Mouse (Mus musculus): ENCODE results near the gene Fadd.

The Fadd gene
- long read RNA-seq, experiment 1, transcript Fadd-201 (2 exons, 3,903 nt) = major isoform, 6 of 11 reads
- long read RNA-seq, experiment 1, partial matches to known transcripts = 0 of 11 reads
- long read RNA-seq, experiment 1, other reads (novel, unspliced or antisense) = 5 of 11 reads
- long read RNA-seq, experiment 2, transcript Fadd-201 (2 exons, 3,903 nt) = major isoform, 7 of 10 reads
- long read RNA-seq, experiment 2, partial matches to known transcripts = 0 of 10 reads
- long read RNA-seq, experiment 2, other reads (novel, unspliced or antisense) = 3 of 10 reads

- intact Hi-C loops (cut with DNase I) = no loop called here
Observed at GRCm38 (mm10) chr7:144582284-144582980, at the start of gene Fadd. Gene Fadd, minus strand, starts transcription at chr7:144582463.

- intact Hi-C loops (cut with DNase I) = no loop called here
Observed at GRCm38 (mm10) chr7:144630622-144631021, 48.4 kb upstream of the Fadd start.

- intact Hi-C loops (cut with DNase I) = no loop called here
Observed at GRCm38 (mm10) chr7:144628334-144628915, 46.2 kb upstream of the Fadd start.

GRCm38 (mm10) chr7:144627606-144628333, 45.5 kb upstream of the Fadd start:
- intact Hi-C loops (cut with DNase I) = no loop called here

GRCm38 (mm10) chr7:144626042-144626441, 43.8 kb upstream of the Fadd start:
- intact Hi-C loops (cut with DNase I) = no loop called here

GRCm38 (mm10) chr7:144620721-144621681, 38.7 kb upstream of the Fadd start:
- intact Hi-C loops (cut with DNase I) = no loop called here

- intact Hi-C loops (cut with DNase I) = no loop called here
Observed at GRCm38 (mm10) chr7:144620315-144620714, 38.1 kb upstream of the Fadd start.

- intact Hi-C loops (cut with DNase I) = no loop called here
Observed at GRCm38 (mm10) chr7:144615343-144615742, 33.1 kb upstream of the Fadd start.

GRCm38 (mm10) chr7:144612829-144613228, 30.6 kb upstream of the Fadd start:
- intact Hi-C loops (cut with DNase I) = no loop called here

GRCm38 (mm10) chr7:144612351-144612750, 30.1 kb upstream of the Fadd start:
- intact Hi-C loops (cut with DNase I) = no loop called here

- intact Hi-C loops (cut with DNase I) = no loop called here
Observed at GRCm38 (mm10) chr7:144611595-144611994, 29.3 kb upstream of the Fadd start.

GRCm38 (mm10) chr7:144609568-144609967, 27.3 kb upstream of the Fadd start:
- intact Hi-C loops (cut with DNase I) = no loop called here

- intact Hi-C loops (cut with DNase I) = no loop called here
Observed at GRCm38 (mm10) chr7:144607862-144608261, 25.6 kb upstream of the Fadd start.

GRCm38 (mm10) chr7:144604735-144605134, 22.5 kb upstream of the Fadd start:
- intact Hi-C loops (cut with DNase I) = no loop called here

- intact Hi-C loops (cut with DNase I) = no loop called here
Observed at GRCm38 (mm10) chr7:144604291-144604690, 22.0 kb upstream of the Fadd start.

- intact Hi-C loops (cut with DNase I) = no loop called here
Observed at GRCm38 (mm10) chr7:144600333-144600900, 18.2 kb upstream of the Fadd start.

- intact Hi-C loops (cut with DNase I) = loop anchor here (5.0 kb wide), 2 partner anchors 108 to 308 kb away; partner anchors contain the start of gene Fgf15
Observed at GRCm38 (mm10) chr7:144589508-144589907, 7.2 kb upstream of the Fadd start.

- intact Hi-C loops (cut with DNase I) = loop anchor here (1.0 to 5.0 kb wide), 3 partner anchors 110 to 310 kb away; partner anchors contain the start of gene Fgf15
Observed at GRCm38 (mm10) chr7:144587291-144587690, 5.0 kb upstream of the Fadd start.

- intact Hi-C loops (cut with DNase I) = loop anchor here (5.0 kb wide), 2 partner anchors 112 to 312 kb away; partner anchors contain the start of gene Fgf15
Observed at GRCm38 (mm10) chr7:144585648-144586047, 3.4 kb upstream of the Fadd start.

GRCm38 (mm10) chr7:144583619-144584018, 1.4 kb upstream of the Fadd start:
- intact Hi-C loops (cut with DNase I) = no loop called here
